Mouse (Mus musculus): ENCODE results near the gene Samt1.
"Not testable (repeated sequence)": the region's sequence is repeated elsewhere in the genome, so short reads cannot be mapped to it uniquely, and the experiment has no call there.

Samt1 gene

DNA sequence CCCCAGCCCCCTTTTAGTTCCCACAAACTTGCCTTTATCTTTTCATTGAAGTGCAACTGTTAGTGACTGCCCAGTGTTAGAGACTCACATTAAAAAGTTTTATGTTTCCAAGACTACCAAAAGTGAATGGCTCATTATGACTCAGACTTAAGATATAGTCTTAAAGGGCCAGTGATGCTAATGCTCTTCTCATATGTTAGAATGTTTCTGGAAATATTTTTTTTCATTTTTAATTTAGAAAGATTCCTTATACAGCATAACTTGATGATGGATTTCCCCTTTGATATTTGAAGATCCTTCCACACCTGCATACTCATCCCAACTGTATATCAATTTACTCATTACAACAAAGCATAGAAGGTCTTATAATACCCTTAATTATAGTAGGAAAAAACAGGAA lies at the start of gene Samt1:
Gene Samt1 (minus strand): TSS at position 101 of the 400 bp plus-strand sequence.
- DNase-seq (ENCODE audit: low read depth, low spot score): not testable (repeated sequence)

DNA sequence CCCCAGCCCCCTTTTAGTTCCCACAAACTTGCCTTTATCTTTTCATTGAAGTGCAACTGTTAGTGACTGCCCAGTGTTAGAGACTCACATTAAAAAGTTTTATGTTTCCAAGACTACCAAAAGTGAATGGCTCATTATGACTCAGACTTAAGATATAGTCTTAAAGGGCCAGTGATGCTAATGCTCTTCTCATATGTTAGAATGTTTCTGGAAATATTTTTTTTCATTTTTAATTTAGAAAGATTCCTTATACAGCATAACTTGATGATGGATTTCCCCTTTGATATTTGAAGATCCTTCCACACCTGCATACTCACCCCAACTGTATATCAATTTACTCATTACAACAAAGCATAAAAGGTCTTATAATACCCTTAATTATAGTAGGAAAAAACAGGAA lies 42.5 kb upstream of the Samt1 start, which contains the start of gene Gm10057:
Gene Gm10057 (minus strand): TSS at position 101 of the 400 bp plus-strand sequence.
- not testable (repeated sequence) for DNase-seq (ENCODE audit: low read depth, low spot score)

DNA sequence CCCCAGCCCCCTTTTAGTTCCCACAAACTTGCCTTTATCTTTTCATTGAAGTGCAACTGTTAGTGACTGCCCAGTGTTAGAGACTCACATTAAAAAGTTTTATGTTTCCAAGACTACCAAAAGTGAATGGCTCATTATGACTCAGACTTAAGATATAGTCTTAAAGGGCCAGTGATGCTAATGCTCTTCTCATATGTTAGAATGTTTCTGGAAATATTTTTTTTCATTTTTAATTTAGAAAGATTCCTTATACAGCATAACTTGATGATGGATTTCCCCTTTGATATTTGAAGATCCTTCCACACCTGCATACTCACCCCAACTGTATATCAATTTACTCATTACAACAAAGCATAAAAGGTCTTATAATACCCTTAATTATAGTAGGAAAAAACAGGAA lies 21.3 kb upstream of the Samt1 start, which contains the start of gene 4921511M17Rik:
Gene 4921511M17Rik (minus strand): TSS at position 101 of the 400 bp plus-strand sequence.
- DNase-seq (ENCODE audit: low read depth, low spot score): not testable (repeated sequence)

DNA sequence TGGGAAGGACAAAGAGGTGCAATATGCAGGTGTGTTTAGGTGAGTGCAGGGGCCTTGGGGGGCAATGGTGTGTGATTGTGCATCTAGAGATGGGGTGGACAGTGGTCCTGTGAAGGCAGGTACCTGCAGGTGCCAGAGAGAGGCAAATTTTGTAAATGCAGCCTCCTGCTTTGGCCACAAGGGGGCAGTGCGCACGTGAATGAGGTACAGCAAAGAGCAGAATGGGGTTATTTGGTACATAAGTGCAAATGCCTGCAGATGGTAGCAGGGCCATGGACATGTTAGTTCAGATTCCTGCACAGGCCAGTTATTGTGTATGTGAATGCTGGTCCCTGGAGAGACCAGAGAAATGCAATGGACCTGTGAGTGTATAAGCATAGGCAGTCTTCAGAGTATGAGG lies 35.5 kb downstream of the Samt1 start:
- not testable (repeated sequence) for DNase-seq (ENCODE audit: low read depth, low spot score)

DNA sequence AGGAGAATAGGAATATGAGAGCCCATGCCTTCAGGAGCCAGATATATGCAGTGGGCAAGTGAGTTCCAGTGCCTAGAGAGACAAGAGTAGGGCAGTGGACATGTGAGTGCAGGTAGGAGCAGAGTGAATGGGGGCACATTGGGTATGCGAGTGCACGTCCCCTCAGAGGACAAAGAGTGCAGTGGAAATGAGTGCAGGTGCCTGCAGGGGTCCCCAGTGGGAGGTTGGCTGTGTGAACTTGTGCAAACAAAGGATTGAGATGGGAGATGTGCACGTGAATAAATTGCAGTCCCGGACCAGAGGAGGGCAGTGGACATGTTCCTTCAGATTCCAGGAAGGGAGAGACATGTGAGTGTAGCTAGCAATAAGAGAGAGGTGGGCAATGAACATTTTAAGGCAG lies 36.0 kb downstream of the Samt1 start:
- not testable (repeated sequence) for DNase-seq (ENCODE audit: low read depth, low spot score)

DNA sequence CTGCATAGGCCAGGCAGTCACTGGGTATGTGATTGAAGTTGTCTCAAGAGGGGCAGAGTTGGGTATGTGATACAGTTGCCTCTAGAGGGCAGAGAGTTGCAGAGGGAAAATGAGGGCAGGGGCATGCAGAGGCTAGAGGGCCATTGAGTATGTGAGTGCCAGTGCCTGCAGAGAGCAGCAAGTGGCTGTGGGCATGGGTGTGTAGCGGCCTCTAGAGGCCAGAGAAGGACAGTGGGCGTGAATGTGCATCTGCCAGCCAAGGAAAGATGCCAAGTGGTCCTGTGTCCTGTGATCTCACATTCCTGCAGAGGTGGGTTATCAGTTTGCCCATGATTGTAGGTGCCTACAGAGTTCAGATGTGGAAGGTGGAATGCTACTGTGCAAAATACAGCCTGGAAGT lies 38.0 kb downstream of the Samt1 start:
- no peak for DNase-seq (ENCODE audit: low read depth, low spot score)

DNA sequence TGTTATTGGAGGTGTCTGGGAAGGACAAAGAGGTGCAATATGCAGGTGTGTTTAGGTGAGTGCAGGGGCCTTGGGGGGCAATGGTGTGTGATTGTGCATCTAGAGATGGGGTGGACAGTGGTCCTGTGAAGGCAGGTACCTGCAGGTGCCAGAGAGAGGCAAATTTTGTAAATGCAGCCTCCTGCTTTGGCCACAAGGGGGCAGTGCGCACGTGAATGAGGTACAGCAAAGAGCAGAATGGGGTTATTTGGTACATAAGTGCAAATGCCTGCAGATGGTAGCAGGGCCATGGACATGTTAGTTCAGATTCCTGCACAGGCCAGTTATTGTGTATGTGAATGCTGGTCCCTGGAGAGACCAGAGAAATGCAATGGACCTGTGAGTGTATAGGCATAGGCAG lies 59.6 kb downstream of the Samt1 start:
- not testable (repeated sequence) for DNase-seq (ENCODE audit: low read depth, low spot score)

Measured in CD4-positive helper T cell, adult 2 months (primary cell).